Mouse (Mus musculus) T-helper 2 cell (primary cell): ENCODE measurements around the gene Sqstm1.

Experiments
- in situ Hi-C: fragments of 300-600 bp; cut with MboI, MseI; formaldehyde crosslinking; loops from one replicate; pipeline ENCODE4 v1.15.1; 2025; ENCODE audit warnings: high pct_unique_total_duplicates

Gene Sqstm1

DNA sequence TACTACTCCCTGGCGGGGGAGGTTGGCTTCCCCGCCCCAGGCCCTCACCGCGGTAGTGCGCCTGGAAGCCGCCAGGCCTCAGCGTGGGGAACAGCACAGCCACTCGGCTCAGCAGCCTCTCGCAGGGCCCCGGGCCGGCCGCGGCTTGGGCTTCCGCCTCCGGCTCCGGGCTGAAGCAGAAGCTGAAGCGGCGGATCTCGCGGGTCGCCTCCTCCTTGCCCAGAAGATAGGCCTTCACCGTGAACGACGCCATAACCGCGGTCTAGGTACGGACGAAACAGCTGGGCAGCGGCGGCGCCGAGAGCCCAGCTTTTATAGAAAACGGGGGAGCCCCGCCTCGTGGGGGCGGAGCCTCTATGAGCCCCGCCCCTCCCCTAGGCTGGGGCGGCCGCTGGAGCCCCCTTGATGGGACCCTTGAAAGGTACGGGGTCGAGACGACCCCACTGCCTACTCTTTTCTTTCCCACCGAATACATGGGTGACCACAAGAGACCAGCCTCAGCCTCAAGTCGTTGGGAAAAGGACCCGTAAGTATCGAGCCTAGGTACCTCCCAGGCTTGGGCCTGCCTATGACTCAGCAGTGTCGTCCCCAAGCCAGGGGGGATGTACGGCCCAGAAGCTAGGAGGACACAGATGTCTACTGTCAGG is at the start of gene Sqstm1, which contains the start of gene Mgat4b:
Gene Sqstm1, minus strand, starts transcription at position 323 of the 647 bp plus-strand sequence.
Gene Mgat4b, plus strand, starts transcription at position 386 of the 647 bp plus-strand sequence.
- in situ Hi-C loops, result no loop called here

GRCm38 (mm10) chr11:50258310-50258709 is 47.7 kb upstream of the Sqstm1 start:
- in situ Hi-C loops, result no loop called here

DNA sequence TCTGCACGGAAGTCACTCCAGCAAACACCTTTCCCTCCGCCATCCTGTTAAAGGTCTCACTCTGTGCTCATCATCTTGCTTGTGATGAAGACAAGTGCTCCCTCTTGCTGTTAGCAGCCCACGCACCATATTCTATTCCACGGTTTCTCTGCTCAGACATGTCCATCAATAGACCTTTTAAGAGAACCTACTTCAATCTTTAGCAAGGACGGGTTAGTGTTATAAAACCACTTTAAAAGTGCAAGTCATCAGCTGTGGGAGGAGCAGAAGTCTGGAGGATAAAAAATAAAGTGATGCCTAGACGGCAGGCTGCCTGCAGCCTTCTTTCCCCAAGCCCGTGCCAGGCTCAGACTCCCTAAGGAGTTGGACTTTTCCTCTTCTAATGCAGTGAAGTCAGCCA is 46.0 kb upstream of the Sqstm1 start:
- in situ Hi-C loops, result no loop called here

- in situ Hi-C loops, result no loop called here
Measured at GRCm38 (mm10) chr11:50254010-50254580, 43.5 kb upstream of the Sqstm1 start.

DNA sequence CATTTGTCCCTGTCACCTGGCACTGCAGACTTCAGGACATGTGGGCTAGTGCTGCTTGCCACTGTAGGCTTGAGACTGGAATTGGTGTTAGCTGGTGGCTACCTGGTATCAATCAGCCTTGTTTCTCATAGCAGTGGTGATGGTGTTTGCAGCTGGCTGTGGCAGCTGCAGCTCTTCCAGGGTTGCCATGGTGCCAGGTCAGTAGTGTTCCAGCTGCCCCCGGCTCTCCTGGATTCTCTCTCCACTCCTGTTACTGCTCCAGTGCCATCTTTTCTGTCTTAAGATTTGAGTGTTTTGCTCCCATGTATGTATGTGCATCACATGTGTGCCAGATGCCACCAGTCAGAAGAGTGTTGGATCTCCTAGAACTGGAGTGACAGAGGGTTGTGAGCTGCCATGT is 42.8 kb upstream of the Sqstm1 start:
- in situ Hi-C loops, result no loop called here

GRCm38 (mm10) chr11:50252684-50253265 is 42.1 kb upstream of the Sqstm1 start:
- in situ Hi-C loops, result no loop called here

- in situ Hi-C loops, result no loop called here
Measured at GRCm38 (mm10) chr11:50252166-50252565, 41.5 kb upstream of the Sqstm1 start.

DNA sequence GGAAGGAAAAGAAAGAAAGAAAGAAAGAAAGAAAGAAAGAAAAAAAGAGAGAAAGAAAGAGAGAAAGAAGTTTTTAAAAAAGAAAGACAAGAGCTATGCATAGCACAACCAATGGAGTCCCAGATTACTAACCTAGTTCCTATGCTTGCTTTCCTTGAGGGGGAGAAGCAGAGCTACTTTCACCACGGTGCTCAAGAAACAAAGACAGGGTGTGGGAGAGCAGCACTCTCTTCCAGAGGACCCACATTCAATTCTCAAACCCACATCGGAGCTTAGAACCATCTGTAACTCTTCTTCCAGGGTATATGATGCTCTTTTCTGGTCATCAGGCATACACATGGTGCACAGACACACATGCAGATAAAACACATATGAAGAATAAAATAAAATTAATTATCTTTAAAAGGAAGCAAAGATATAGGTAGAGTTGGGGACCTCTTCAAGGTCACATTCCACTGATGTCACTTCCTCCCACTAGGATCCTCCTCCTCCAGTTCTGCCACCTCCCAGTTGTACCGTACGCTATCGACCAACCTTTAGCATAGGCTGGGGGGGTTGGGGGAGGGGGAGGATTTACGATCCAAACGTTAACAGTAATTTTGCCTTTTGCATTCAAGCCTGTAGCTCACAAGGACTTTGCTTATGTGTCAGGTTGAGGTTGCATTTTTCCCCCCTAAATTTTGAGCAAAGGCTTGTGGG is 38.0 kb upstream of the Sqstm1 start:
- in situ Hi-C loops, result loop anchor here (10.0 kb wide), 1 partner anchor 526 kb away; no protein-coding TSS in a partner anchor

DNA sequence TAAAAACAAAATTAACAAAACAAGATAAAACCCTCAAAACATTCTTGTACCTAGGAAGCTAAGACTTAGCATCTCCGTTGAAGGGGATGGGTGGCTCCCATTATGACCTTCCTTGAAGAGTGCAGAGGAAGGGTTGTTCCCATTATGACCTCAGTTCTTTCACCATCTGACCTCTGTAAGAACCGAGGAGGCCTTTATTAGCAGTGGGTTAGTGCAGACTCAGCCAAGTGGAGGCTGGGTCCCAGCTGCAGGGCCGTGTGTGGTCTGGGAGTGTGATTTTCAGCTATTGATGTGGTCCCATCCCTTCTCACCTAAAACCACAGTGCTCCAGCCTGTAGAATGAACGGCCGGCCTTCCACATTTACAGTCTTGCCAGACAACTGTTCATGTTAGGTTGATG is 34.6 kb upstream of the Sqstm1 start:
- in situ Hi-C loops, result loop anchor here (10.0 kb wide), 1 partner anchor 530 kb away; no protein-coding TSS in a partner anchor

GRCm38 (mm10) chr11:50243926-50244325 is 33.3 kb upstream of the Sqstm1 start:
- in situ Hi-C loops, result loop anchor here (10.0 kb wide), 1 partner anchor 531 kb away; no protein-coding TSS in a partner anchor

DNA sequence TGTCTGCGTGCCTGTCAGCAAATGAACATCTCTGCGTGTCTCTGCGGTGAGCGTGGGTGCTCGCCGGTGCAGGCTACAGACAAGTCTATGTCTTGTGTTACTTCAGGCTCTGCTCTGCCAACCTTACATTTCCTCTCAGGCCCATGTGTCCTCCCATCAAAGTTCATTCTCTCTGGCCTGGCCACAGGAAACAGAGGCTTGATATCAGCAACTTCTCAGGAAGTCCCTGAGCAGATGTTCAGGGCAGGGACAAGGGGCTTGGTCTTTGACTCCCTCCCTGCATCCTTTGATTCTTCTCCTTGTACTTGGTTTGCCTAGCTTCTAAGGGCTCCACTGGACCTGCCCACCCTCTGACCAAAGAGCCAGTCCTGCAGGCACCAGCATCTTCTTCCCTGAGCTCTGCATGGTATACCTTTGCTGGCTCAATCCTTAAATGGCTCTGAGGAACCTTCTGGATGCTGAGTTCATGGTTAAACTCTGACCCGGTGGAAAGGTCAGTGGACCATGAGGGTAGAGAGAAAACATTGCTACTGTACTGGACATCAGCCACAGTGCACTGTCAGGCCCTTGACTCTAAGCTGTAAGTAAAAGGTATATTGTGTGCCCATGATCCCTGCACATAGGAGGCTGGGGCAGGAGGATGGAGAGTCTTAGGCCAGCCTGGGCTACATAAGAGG is 29.7 kb upstream of the Sqstm1 start:
- in situ Hi-C loops, result loop anchor here (10.0 kb wide), 1 partner anchor 534 kb away; no protein-coding TSS in a partner anchor

GRCm38 (mm10) chr11:50238821-50239791 is 28.5 kb upstream of the Sqstm1 start:
- in situ Hi-C loops, result no loop called here

DNA sequence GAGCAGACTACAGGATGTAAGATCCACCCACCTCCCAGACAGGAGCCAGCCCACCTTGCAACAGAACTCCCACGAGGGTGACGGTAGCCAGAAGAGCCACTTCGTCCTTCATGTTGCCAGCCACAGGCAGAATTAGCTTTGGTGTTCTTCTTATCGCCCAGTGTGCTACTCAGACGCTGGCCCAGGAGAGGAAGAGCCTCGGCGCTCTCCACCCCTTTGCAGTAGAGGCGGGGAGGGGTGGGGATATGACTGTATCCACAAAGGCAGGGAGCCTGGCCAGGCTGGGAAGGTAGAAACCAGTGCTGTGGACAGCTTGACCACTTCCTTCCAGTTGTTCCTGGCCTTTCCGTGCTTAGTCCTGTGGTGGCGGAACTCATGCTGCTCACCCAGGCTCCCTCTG is 27.7 kb upstream of the Sqstm1 start, which contains the start of gene Ltc4s:
Gene Ltc4s, minus strand, starts transcription at position 293 of the 400 bp plus-strand sequence.
- in situ Hi-C loops, result no loop called here

DNA sequence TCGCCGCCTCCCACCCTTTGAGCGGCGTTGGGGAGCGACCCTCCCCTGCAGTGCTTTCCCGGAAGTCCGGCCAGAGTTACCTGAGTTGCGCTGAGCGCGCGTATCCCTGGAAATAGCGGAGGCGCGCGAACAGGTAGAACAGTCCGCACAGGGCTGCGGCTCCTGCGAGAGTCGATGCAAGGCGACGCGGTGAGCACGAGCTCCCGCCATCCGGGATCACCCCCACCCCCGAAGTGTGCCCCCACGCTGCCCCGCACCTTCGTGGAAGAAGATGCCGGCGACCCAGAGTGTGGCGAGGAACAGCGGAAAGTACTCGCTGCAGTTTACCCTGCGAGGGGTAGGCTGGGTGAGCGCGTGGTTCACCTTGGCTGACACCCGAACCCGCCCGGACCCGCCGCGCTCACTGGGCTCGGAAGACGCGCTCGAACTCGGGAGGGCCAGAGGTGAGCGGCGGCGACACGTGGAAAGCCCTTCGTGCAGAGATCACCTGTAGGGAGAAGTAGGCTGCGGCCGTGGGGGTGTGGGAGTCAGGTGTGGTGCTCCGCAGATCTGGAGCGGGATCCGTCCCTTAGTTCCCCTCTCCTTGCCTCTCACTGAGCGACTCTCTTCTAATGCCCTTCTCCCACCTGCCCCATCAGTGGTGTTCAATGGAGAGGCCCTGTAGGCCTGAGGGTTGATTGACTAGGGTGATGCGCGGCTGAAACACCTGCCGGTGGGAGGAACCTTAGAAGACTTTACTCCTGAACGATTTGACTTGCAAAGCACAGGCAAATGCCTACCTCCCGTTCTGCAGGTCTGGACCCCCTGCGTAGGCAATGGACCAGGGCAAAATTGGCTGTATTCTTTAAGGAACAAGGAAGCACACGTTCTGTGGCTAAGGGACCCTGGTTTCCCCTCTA is 26.6 kb upstream of the Sqstm1 start:
- in situ Hi-C loops, result no loop called here

DNA sequence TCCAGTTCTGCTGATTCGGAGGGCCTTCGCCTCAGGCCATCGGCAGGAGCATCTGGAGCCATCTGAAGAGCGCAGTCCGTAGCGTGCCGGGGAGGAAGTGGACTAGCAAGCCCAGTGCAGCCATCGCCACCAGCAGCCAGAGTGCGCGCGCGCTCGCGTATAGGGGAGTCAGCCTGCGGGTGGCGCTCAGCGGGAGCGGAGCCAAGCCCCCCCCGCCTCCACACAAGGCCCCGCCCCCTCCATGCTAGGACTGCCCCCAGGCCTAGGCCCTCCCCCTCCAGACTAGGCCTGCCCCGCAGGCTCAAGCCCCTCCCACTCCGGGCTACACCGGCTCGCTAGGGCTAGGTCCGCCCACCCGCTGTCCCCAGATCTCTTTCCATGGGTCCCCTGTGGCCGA is 25.9 kb upstream of the Sqstm1 start:
- in situ Hi-C loops, result no loop called here

- in situ Hi-C loops, result no loop called here
Measured at GRCm38 (mm10) chr11:50234606-50235005, 24.0 kb upstream of the Sqstm1 start.

- in situ Hi-C loops, result no loop called here
Measured at GRCm38 (mm10) chr11:50233993-50234392, 23.4 kb upstream of the Sqstm1 start.

- in situ Hi-C loops, result no loop called here
Measured at GRCm38 (mm10) chr11:50233022-50233421, 22.4 kb upstream of the Sqstm1 start.

GRCm38 (mm10) chr11:50231411-50231810 is 20.8 kb upstream of the Sqstm1 start:
- in situ Hi-C loops, result no loop called here
